Mouse (Mus musculus): ENCODE results near the gene Timp2. TPM values are rescaled to one million over a fixed set of nuclear protein-coding genes. Genes with fewer than 3 reads are reported as not detected.
"Not testable (repeated sequence)": the region's sequence is repeated elsewhere in the genome, so short reads cannot be mapped to it uniquely, and the experiment has no call there.

The Timp2 gene
- total RNA-seq, 2 experiments from 2014 or later, result 206 to 223 TPM

DNA sequence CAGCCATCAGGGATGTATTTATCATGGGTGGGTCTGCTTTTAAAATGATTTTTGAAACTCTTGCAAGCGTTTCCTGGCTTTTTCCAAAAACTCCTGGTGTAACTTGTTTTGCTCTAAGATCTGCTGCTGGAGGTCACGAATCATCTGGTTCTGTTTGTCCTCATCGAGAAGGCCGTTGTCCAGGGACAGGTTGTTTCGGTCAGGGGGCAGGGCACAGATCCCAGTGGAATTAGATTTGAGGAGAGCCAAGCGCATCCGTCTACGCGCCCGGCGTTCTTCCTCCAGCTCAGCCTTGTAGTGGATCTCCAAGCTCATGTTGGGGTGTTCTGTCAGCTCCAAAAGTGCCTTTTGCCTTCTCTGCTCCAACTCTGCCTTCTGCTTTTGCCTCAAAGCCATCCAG, 23.2 kb downstream of the Timp2 start:
- DNase-seq, result no peak

DNA sequence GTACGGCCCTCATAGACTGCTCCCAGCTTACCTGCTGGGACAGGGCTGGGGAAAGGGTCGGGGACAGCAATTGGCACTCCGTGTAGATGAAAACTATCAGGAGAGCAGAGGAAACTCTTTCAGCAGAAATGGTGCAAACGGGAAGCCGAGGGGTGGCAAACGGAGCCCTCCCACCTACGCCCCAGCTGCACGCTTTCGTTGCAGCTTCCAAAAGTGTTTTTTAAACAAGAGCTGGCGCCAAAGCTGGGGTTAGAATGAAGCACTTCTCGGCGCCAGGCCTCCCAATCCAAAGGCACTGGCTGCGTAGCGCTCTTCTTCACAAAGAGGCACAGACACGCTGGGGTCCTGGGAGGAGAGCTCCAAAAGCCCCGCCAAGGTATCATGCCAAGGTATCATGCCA, 24.8 kb downstream of the Timp2 start:
- no peak for DNase-seq

DNA sequence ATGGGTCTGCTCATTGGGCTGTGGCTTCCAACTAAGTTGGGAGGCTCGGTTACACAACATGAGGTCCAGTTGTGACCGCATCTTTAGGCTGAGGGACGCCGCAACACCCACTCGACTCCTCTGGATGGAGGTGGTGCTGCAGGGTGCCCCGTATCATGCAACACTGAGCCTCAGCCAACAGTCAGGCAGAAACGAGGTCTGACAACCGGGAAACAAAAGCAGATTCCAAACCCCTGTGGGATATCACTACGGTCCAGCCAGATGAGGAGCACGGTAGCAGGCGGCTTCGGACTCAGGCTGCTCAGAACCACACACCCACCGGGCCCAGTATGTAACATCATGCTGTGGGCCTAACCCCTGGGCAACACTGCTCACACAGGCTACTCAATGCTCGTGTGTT, 25.2 kb downstream of the Timp2 start:
- no peak for DNase-seq

DNA sequence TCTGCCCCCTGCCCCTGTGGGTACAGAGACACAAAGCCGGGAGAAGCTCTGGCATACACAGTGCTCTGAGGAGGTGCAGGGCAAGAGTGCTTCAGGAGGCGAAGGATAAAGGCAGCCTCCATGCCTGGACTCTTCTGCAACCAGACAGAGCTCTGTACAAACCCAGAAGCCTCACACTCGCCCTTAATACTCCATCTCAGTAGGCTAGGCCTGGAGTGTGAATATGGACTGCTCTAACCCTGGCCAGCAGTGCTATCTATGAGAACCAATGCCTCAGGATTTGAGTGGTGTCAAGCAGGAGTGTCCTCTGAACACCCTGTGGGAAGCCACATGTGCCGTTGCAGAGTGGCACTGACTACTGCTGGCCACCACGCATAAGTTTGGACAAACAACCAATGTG, 26.6 kb downstream of the Timp2 start:
- DNase-seq, result no peak

DNA sequence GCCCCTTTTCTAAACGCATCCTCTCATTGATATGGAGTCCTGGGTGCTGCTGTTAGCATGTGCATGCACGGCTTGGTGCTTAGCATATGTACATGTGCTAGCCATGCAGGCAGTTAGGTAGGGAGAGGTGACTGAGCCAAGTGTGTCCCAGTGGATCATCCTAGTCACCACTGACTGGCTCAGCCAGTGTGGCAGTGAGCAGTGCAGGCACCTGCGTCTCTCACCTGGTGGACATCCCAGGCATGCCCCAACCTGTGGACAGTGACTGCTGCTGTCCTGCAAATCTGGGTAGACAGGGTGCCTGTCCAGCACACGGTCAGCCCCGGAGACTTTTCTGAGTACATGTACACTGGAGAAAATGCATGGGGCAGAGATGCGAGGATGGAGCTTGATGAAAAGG, 27.0 kb downstream of the Timp2 start:
- DNase-seq, result no peak

DNA sequence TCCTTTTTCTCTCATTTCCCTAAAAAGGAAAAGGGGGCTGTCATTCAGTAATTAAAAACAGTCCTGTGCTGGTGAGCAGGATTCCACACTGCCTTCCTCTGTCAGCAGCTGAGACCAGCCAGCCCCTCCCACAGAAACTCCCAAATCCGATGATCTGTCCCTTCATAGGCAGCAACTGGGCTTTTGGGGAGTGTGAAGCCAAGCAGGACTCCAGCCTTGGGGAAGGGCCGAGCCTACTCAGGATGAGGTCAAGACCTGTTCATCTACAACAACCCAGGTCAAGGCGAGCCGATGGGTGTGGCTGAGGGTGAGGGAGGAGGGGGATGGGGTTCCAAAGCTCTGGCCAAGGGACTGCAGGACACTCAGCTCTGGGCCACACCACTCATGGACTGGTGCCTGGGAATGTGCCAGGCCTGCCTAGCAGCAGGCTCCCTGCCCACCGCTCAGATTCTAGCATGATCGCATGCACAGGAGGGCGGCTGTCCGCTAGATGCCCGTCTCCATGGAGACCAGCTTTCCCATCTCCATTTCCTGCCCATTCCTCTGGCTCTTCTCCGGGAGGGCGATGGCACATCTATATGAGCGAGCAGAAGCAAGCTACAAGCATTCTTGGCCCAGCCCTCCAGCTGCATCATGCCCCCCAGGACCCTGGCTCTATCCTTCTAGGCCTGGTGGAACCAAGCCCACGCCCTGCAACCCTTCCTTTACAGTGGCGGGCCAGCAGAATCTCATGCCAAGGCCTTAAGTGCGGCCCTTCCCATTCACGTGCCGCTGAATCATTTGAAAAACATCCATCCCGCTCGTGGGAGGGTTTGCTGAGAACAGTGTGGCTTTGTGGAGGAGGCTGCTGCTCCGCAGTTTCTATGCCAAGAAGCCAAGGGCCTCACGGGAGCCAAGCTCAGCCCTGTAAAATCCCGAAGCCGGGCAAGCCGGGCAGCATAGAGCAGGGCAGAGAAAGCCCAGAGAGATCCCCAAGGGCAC, 28.3 kb downstream of the Timp2 start:
- DNase-seq, result peak; percentile 73

DNA sequence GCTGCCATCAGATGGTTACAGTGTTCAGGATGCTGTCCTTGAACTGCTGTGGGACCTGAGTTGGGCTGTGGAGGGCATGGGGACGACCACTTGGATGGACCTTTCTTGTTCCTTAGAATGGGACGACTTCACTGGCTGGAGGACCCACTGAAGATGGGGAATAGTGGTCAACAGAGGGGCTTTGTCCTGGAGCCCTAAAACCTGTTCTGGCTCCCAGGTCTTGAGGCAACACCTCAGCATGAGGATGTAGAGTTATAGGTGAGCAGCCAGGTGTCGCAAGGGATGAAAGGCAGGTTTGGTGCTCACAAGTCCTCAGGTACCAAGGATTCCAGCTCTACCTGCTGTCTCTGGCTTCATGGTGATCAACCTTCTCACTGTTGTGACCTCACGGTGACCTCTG, 29.0 kb downstream of the Timp2 start:
- no peak for DNase-seq

DNA sequence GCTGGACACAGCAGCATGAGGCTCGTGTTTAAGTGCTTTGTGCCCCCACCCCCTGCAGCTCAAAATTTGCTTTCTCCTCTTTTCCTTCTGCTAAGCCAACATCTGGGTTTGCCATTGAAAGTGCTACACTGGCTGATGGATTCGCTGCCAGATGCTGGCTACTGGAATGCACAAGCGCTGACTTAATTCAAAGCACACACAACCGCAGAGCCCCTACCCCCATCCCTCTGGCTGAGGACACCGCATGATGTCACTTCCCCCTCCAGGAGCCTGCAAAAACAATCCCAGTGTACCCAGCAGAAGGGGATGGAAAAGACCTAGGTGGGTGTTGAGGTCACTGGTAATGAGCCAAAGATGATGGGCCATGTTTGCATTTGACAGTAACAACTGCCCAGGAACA, 31.0 kb downstream of the Timp2 start:
- DNase-seq, result peak; percentile 61

DNA sequence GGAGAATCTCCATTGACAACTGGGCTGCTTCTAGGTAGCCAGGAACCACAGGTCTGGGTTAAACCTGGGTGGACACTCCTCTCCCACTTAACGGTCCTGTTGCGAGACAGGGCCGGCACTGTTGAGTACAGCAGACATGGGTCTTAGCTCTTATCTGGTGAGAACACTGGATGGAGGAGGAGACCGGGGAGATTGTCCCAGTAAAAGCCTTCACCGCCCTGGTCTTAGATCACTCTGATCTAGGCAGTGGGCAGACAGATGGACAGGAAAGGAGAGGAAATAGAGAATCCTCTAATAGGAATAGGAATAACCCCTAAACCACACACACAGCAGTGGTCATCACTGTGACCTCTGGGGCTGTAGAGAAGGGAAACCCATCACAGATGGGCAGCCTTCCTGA, 31.6 kb downstream of the Timp2 start:
- no peak for DNase-seq

DNA sequence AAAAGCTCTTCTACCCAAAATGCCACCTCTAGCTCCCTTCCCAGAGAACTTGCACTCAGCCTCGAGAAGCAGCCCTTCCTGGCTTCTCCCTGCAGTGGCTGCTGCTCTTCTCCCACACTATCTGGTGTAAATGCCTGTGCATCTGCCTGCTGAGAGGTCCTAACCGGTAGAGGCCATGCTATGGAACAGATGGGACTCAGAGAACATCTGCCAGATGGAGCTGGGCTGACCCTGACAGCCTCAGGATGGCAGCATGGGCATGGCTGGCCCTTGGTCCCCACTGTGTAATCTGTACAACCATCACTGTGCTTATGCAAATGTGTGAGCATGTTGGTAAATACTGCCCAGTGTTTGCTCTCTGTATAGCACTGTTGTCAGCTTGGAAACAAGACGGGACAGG, 32.9 kb downstream of the Timp2 start:
- DNase-seq, result no peak

DNA sequence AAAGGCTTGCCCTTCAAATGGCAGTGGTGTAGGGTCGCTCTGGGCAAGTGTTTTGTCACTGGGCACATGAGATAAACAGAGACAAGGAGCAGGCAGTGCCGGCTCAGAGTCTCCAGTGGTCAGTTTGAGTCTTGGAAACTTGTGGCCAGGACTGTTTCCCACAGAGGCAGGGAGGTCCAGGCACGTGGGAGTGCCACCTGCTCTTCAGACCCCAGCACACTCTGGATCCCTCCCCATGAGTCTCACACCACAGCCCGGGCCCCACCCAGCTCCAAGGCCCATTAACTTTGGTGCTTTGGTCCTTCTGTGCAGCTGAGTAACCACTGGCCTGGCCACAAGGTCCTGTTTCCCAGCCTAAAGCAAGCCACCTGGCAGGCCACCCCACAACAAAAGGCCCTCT, 33.6 kb downstream of the Timp2 start:
- no peak for DNase-seq

DNA sequence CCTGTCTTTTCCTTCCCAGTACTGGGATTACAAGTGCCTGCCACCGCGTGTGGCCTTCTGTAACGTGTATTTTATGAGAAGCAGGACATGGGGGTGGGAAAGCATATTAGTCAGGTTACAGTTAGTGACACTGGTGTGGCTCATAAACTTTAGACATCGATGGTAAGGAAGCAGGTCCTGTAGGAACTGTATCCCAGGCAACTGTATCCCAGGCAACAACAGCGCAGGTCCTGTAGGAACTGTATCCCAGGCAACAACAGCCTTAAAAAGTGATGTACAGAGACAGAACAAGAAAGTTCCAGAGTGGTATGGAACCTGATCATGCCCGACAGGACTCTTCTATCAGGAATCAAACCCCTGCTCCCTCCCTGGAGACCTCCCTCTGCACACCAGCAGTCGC, 34.0 kb downstream of the Timp2 start:
- DNase-seq, result no peak

DNA sequence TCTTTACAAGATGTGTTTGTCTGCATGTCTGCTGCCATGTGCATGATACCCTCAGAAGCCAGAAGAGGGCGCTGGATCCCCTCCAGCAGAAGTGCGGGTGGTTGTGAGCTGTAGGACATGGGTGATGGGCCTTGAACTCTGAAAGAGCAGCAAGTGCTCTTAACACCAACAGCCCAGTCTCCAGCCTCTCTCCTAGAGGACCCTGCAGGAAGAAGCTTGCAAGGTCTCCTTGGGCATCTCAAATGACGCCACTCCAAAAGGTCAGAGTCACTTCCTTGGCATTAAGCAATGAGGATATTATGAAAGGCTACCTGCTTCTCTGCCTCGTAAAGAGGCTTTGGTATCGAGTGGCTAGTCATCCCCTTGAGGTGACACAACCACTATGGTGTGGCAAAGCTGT, 36.9 kb downstream of the Timp2 start:
- DNase-seq, result peak; percentile 67

DNA sequence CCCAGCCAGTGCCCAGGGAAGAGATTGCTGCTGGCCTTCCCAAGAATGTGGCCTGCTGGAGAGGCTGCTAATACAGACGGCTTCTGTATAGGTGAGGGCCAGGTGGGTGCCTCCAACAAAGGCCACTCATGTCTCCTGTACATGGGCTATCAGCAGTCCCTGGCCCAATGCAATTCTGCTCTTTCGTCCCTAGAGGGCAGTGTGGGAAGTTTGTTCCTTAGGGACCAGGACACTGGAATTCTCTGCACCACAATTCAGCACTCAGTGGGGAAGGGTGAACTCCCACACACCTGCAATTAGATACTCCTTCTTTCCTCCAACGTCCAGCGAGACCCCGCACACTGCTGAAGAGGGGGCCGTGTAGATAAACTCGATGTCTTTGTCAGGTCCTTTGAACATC, 38.4 kb downstream of the Timp2 start:
- DNase-seq, result peak; percentile 68

DNA sequence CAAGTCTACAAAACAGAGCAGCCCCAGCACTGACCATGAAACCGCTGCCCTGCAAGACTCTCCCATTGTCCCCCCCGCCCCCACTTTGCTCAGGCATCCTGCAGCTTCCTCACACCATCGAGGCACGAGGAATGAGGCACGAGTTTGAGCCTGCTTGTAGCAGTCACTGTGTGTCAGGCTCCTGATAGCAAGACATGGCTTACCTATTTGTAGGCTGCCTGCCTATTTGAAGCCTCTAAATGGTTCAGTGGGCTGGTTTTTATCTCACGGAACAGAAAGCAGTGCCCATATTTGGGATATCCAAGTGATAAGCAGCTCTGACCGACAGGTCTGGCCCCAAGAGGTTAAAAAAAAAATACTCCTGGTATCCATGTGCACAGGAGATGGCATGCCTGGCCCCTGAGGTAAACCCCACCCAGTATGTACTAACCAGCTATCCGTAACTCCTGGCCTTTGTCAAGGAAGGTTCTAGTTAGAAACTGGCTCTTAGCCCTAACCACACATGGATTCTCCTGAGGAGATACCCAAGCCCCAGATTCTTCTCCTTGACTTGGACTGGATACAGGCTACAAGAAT, 39.2 kb downstream of the Timp2 start:
- DNase-seq, result no peak

DNA sequence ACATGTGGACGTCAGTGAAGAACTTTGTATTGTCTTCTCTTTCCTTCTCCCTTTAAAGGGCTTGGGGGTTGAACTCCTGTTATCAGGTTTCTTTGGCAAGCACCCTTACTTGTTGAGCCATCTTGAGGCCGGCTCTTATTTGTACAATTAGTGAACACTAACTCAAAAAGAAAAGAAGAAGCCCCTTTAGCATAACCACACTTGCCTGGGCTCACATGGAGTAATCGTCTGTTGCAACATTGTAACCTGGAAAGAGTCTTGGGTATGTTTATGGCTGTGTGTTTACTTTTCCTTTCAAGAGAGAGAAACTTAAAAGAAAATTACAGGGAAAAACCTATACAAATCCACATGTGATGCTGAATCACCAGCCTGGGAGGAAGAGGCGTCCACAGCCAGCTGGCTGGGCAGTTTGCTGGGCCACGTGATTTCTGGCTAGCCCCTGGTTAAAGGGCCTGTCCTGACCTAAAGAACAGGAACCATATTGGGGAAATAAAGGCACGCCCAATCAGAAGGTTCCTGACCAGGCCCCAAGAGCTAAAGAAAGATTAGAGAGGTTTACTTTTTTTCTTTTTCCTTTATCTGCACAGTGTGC, 43.3 kb downstream of the Timp2 start:
- no peak for DNase-seq

DNA sequence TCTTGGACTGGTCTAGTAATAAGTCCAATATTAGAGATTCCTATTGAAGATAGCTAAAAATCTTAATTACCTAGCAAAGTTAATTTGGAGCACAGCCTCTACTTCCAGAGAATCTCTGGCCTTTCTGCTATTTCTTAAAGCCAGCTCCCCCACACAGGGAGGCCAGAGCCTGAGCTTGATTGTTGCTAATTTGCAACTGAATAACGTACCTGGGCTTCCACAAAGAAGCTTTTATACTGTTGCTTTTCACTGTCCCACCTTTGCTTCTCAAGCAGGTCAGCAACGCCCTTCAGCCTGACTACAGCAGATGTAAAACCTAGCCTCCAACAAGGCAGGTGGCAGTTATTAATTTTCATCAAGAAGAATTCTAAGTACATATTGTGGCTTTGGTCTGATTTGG, 47.6 kb downstream of the Timp2 start:
- DNase-seq, result not testable (repeated sequence)

DNA sequence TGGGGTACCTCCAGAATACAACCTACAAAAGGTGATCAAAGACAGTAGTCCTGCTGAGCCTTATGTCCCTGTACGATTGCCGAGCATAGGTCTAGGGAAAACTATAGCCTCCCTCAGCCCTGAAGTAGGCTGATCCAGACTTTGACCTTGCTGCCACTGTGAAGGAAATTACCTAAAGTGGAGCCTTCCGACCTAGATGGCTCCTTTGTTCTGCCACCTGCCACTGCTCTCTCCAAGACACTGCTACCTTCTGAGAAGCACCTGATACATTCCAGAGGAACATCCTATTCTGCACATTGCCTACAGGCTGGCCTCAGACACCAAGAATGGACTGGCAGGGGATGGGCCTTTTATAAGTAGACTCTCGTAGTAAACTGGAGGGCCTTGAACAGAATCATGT, 51.6 kb downstream of the Timp2 start:
- not testable (repeated sequence) for DNase-seq

DNA sequence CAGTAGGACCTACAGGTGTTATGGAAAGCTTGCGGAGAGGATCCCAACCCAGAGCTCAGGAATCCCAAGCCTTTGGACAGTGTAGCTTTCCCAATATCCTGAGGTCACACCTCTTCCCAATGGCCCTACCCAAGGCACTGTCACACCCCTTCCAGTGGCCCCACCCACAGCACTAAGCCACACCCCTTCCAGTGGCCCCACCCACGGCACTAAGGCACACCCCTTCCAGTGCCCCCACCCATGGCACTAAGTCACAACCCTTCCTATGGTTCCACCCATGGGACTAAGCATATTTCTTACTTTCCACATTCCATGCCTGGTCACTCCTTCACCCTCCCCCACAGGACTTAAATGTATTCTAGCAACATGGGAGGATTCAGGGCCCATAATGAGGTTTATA, 56.7 kb downstream of the Timp2 start:
- no peak for DNase-seq

DNA sequence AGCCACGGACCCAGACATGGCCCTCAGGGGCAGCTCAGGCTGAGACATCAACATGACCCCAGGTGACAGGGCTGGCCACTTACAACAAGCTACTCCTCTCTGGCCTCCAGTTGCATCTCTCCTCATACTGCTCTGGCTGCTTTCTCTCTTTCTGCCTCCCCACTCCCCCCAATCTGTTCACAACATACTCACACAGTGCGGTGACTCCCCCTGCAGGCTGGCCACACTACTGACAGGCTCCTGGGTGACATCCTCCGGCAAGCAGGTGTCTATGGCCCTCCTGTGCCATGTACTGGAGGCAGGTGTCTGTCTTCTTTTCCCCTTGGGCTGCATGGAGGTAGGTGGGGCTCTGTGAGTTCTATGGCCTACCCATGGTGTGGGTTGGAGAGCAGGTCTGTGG, 57.6 kb downstream of the Timp2 start:
- DNase-seq, result no peak

DNA sequence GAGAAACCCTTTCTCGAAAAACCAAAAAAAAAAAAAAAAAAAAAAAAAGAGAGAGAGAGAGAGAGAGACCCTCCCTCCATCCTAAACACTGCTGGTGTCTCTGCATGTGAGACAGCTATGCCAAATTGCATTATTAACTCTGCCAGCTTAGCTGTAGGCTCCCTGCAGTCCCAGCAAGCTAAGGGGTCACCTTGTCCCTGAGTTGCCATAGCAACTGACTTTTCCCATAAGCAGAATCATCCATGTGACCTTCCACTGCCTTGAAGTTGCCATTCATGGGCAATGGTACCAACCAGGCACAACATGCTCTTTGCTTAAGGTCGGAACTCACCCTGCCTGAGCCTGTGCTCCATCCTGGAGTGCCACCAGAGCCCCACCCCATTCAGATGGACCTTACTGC, 60.5 kb downstream of the Timp2 start:
- no peak for DNase-seq

DNA sequence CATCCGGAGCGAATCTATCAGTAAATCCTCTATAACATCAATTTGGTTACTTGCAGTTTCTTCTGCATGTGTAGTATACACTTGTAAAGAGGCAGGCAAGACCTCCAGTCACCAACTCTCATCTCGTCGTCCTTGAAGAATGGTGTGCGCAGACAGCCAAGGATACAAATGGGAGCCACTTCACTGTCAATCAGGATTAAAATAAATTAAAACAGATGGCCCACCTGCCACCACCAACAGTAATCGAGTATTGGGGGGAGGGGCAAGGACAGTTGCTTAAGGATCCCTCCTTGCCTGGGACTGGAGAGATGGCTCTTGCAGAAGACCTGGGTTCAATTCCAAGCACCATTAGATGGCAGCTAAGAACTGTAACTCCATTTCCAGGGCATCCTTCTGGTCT, 62.9 kb downstream of the Timp2 start:
- DNase-seq, result no peak

DNA sequence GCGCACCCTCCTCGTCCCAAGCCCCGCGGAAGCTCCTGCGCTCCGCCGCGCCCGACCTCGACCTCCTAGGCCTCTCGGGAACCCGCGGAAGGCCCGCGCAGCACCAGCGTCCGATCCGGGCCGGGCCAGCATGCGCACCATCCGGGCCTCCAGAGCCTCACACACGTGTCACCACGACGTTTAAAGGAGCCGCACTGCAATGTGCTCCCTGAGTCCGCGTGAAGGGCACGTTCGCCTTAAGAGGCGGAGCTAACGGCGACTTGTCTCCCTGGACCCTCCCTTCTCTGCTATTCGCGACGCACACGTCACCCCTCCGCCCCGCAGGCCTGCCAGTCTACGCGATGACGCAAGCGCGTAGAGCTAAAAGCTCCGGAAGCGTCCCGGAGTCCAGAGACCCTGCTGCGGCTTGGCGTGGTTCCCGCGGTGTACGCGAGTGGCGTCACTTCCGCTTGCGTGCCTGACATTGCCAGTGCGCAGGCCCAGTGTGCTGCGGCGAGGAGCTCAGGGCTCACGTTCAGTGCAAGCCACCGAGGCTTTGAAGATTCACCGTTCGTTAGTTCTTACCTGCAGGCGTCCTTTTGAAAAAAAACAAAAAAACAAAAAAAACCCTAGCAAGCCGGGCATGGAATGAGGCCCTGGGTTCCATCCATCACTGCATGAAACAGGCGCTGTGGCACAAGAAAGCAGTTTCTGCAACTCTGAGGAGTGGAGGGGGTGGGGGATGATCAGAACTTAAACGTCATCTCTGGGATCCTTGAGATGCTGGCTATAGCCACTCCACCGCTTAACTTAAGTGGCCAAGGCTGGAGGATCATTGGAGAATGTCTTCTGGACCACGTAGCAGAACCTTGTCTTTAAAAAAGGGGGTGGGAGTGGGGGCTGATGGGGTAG, 65.3 kb downstream of the Timp2 start, which contains the start of gene Usp36:
Usp36 (minus strand) TSS at position 246 of the 891 bp plus-strand sequence.
- DNase-seq, result peak; percentile 100
